Mouse (Mus musculus) urinary bladder, postnatal 36 days (tissue): Measurements from ENCODE around the gene Lrtm2.
"Not testable (repeated sequence)": the region's sequence is repeated elsewhere in the genome, so short reads cannot be mapped to it uniquely, and the experiment has no call there.

Experiments used
- DNase-seq, 2 experiments: peaks; one replicate each; pipeline ENCODE4 v3.0.0; 2022; ENCODE audit warnings: low spot score in 2 of 2, mixed read lengths in 1 of 2

Lrtm2 gene

DNA sequence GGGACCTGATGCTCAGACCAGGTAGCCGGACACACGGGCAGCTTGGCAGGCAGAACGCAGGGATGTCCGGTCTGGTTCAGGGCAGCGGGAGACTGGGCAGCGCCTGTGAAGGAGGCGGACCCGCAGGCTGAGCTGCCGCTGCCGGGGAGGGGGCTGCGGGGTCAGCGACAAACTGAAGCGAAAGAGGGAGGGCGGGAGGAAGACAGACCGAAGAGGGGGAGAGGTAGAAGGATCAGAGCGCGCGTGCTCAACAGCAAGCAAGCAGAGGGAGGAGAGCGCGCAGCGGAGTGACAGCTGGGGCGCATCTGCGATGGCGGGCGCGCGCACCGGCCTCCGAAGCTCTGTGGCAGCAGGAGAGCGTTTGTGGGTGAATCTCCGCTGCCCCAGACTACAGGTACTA is at the start of gene Lrtm2:
Gene Lrtm2, minus strand, starts transcription at position 261 of the 400 bp plus-strand sequence.
- DNase-seq, result no peak

DNA sequence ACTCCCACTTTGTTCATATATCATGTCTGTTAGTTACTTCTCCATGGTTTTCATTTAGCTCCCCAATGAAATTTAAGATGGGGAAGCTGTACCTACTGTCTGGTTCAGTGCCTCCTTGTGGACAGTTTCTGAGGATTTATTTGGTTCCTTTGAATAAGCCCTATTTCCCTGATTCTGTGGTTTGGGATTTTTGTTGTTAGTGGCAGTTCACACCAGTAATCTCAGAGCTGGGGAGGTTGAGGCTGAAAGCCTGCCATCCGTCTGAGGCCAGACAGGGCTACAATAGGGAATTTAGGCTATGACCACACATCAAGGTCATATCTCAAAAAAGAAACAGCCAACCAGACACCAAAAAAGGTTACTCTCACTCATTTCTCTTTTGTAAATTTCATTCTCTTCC is 48.1 kb upstream of the Lrtm2 start:
- DNase-seq, result no peak

DNA sequence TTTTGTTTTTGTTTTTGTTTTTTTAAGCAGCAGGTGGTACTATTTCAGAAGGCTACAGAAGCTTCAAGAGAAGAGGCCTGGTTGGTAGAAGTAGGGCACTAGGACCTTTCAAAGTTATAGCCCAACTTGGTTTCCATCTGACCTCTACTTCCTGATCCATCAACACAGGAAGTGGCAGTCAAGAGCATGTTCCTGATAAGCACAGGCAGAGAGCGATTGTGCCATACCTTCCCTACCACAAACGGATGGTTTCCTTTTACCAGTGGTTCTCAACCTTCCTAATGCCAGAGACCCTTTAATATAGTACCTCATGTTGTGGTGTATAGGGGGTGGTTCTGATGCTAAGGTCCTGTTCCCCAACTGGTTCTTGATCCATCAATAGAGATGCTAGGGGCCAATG is 47.0 kb upstream of the Lrtm2 start:
- no peak for DNase-seq

DNA sequence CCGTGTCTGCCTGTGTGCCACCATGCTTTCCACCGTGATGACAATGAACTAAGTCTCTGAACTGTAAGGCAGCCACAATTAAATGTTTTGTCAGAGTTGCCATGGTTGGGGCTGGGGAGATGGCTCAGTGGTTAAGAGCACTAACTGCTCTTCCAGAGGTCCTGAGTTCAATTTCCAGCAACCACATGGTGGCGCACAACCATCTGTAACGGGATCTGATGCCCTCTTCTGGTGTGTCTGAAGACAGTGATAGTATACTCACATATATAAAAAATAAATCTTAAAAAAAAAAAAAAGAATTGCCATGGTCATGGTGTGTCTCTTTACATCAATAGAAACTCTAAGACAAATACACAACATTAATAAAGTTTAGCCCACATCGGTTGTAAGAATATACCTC is 44.5 kb upstream of the Lrtm2 start:
- DNase-seq, result no peak

DNA sequence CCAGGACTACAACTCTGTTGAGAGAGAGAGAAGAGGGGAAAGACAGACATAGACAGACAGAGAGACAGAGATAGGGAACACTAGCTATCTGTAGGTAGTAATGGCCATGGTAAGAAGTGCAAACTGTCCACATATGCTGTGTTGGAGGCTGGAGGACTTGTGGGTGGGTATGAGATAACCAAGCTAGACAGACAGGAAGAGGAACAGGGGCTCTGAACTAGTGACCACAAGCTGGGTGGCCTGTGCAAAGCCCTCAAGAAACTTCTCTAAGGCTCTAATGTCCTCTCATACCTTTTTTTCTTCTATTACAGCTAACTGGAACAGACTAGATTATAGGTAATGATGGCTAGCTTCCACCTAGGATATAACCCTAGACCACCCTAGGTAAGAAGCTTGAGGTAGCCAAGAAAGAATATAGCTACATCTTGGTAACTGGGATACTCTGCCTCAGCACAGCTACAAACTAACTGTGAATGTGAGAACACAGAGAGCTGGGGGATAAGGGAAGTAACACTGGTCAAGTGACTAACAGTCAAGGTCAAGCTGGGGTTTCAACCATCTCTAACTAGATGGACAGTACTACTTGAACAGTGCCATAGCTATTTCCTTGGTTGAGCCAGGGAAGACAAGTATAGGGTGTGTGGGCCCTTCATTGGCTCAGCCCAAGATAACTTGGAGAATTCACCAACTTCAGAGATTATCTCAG is 42.6 kb upstream of the Lrtm2 start:
- DNase-seq, result no peak

DNA sequence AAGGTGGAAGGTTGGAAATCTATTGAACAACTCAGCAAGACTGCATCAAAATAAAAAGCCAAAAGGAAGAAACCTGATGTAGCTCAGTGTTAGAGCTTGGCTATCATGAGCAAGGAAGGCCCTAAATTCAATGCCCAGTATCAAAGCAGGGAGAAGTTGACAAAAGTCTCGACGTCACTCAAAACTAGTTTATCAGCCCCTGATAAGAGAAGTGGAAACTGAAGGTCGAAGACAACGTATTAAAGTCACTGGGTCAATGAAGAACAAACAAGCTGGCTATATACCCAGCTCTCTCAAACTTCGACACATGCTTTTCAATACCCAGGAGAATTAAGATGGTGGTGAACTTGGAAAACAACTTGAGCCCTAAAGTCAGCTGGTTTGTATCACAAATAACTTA is 41.7 kb upstream of the Lrtm2 start:
- no peak for DNase-seq

DNA sequence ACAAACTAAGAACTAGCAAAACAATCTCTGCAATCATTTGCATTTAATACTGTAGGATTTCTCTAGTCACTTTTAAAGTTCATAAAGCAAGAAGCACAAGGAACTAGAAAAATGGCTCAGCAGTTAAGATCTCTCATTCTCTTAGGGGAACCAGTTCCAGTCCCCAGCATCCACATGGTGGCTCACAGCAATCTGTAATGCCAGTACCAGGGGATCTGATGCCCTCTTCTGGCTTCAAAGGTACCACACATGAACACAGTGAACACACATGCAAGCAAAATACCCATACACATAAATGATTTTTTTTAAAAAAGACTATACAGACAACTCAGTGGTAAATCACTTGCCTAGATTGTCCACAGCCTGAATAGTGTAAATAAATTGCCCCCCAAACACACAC is 41.1 kb upstream of the Lrtm2 start:
- DNase-seq, result no peak

DNA sequence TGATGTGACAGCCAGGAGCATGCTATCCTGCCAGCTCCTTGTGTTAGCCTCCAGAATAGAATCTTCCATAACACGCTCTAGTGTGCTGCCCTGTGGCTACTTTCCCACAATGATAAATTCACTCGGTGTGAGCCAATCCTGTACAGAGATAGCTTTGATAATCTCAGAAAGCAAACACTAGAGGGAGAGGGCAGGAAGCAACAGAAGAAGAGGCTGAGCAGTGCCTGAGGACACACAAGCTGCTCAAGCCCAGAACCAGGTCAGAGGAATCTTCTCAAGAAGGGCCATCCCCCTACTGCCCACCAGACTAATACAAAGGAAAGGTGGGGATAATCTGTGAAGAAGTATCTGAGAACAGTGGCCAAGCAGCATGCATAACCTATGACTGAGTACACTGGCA is 36.8 kb upstream of the Lrtm2 start:
- no peak for DNase-seq

DNA sequence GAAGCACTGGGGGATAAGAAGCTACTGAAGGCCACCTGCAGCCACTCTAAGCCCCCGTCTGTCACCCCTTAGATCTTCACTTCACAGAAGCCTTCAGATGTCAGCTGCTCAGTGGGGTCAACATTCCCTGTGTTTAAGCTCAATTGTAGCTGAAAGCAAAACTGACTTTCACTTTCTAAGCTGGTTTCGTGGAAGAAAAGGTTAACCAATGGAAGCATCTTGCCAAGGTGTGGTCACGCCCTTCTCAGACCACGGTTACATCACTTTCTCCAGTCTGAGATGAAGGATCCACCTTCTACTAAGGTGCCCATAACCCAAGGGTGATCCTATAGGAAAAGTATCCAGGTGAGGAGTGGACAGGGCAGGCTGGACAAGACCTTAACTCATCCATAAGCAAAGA is 36.2 kb upstream of the Lrtm2 start:
- not testable (repeated sequence) for DNase-seq

DNA sequence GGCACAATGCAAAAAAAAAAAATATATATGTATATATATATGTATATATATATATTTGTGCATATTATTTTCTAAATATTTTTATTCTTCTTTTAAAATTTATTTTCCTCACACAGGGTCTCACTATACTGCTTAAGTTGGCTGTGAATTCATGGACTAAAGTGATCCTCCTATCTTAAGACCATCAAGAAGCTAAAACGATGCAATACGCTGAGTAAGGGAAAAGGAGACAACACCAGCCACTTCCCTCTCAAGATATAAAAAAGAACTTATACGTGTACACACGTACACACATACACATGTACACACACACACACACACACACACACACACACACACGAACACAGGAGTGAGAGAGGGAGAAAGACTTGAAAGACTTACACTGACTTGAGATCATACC is 33.0 kb upstream of the Lrtm2 start:
- DNase-seq, result no peak

DNA sequence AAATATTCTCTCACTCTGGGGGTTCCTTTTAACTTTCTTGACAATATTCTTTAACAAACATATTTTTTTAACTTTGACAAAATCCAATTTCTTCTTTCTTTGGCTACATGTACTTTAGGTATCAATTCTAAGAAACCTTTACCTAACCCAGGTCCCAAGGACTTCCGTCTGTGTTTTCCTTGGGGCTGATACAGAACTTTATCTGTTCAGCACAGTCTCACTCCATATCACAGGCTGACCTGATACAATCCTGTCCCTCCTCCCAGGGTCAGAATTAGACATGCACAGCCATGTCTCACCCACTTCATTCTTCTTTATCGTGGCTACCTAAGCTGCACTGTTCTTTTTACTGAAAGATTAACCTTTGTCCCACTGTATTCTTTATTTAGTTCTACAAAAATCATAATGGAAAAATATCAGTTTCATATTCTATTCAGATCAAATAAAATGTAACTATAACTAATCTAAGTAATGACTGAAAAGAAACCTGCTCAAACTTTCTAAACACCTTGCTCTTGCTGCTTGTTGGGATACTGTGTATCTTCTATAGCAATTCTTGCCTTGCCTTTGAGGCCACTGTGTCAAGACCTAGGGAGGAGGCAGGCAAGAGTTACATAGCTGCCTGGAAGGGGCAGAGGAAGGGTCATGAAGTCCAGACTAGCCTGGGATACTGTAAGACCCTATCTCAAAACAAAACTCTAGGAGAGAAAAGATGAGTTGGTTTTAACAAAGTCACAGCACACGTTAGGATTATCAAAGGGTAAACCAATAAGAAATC is 30.5 kb upstream of the Lrtm2 start:
- DNase-seq, result no peak

DNA sequence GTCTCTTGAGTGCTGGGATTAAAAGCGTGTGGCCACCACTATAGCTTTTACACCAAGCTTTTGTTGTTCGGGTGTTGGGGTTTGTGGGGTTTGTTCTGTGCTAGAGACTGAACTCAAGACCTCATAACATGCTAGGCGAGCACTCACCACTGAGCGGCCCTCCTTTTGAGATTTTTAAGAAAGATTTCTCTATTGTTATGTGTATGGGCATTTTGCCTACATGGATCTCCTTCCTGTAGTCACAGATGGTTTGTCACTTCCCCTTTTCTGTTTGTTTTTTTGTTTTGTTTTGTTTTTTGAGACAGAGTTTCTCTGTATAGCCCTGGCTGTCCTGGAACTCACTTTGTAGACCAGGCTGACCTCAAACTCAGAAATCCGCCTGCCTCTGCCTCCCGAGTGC is 29.7 kb upstream of the Lrtm2 start:
- DNase-seq, result not testable (repeated sequence)

DNA sequence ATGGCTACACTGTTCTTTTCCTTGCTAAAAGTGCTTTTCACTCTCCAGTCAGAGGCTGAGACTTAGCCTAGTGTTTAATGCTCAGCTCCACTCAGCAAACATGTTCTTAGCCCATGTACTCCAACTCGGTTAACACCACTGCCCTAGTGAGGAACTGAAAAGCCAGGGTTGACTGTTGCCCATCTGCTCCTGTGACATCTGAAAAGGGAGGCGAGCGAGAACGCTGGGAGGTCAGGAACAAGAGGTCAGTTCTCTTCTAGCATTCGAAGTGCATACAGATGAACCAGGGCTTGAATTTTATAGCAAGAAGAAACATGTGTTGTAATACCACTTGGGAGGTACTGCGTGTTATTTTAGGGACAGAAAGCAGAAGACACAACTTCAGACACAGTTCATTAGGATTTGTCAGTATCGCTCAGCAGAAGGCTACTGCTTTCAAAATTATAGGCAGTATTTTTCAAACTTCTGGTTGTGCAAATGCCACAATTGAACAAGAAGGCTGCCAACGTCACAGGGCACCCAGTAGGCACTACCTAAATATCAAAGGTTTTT is 27.5 kb upstream of the Lrtm2 start:
- no peak for DNase-seq

DNA sequence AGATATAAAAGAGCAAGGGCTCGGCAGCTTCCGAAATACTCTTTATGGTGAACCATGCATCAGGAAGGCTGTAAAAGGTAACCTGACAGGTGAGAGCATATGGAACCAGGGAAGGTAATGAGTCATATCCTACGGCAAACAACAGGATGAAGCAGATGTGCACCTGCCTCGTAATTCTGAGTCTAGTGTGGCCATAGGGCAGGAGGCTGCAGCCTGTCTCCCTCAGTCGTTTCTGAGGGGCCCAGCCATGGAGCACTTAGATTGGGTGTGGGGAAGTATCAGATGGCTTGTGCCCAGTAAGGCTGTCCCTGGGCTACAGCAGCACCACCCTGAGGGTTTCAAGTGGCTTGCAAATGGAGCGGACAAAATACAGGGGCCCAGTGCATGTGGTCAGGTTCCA is 21.9 kb upstream of the Lrtm2 start:
- no peak for DNase-seq

DNA sequence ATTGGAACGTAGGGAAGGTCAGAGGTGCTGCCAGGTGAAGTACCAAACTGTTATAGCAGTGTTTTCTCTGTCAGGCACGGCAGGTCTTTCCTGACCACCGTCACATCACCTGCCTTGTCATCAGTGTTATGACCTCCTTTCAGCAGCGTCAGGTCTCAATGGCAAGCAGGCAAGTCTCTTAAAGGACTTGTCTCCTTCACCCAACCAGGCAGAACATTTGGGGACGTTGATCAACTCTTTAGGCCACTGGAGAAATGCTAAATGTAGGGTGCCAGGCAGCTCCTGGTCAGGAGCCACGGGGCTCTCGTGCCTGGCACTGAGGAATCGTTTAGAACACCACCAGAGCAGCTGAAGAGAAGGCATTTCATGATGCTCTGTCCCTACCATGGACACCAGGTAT is 21.1 kb upstream of the Lrtm2 start:
- DNase-seq, result no peak

DNA sequence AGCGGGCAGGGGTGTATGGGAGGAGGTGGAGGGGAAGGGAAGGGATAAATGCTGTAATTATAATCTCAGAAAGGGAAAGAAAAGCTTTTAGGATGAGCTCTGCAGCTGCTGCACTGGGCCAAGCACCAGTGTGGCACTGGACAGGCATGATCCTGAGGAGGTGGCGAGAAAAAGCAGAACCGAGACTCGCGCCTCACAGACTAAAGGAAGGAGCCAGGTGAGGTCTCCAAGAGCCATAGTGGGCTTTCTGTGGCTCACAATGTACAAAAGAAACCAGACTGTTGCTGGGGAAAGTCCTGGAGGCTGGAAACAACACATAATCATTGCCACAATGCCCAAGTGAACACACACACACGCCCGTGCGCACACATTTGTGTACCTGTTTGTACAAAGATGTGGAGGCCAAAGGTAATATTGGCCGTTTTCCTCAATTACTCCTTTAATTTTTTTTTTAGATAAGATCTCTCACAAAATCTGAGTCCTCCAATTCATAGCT is 20.2 kb upstream of the Lrtm2 start:
- DNase-seq, result no peak

DNA sequence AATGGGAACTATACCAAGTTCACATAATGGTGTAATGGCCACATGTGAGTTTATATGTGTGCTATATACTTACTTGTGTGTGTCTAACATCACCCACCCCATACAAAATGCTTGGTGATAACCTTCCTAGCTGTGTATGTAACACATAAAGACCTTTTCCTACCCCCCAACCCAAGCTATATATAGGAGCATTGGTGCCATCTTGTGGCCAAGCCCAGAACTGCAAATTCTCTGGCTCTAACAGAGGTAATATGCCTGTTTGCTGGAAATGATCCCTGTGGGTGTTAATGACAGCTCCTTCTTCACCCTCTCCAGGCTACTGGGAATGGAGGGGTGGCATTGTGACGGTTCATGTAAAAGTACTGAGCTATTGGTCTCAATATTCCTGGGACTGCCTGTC is 17.7 kb upstream of the Lrtm2 start:
- peak; percentile 68 for DNase-seq

DNA sequence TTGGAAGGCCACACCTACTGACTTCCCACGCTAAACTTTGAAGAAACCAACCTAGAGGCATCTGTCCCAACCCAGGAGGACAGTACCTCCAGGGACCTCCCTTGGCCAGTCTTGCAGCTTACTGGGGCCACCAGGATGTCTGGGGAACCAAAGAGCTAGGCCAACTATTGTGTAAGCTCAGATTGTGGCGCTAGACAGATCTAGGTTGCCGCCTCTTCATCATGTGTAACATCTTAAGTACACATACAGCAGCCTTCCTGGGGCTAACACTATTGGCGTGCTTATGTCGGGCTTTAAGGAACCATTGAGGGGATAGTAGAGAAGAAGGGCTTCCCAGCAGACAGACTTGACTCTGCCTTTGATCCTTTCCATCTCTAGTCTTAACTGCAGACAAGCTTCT is 17.2 kb upstream of the Lrtm2 start:
- no peak for DNase-seq

DNA sequence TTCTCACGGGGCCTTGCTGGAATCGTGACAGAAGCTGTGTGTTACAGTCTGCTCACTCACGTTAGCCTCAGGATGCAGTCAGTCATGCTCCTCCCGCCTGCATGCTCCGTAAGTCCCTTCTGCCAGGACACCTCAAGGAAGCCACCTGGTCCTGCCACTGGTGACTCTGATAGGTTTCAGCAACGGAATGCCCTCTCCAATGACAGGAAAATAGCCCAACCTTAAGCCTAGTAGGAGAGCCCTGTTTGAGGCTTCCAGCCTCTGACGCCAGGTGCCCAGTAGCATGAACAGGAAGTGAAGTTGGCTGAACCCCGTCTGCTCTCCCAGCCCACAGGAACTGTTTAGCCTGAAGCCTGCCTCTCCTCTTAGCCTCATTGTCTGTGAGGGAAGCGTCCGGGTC is 15.7 kb upstream of the Lrtm2 start:
- no peak for DNase-seq

DNA sequence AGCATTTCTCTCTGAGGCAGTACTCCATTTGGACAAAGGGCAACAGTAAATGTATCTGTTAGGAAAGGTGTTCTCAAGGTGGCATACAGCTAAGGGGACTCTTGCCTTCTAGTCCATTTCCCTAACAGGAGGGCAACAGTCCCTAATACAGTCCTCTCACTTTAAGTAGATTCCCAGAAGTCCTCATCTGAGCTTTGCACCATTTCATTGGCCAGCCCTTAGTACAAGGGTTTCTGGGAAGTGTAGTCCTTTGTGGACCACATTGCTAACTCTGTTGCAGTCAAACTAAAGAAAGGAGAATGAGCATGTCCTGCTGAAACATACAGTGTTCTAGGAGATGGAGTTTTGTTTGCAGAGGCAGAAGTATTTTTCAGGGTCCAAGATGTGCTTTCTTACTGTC is 10.8 kb upstream of the Lrtm2 start:
- DNase-seq, result no peak

DNA sequence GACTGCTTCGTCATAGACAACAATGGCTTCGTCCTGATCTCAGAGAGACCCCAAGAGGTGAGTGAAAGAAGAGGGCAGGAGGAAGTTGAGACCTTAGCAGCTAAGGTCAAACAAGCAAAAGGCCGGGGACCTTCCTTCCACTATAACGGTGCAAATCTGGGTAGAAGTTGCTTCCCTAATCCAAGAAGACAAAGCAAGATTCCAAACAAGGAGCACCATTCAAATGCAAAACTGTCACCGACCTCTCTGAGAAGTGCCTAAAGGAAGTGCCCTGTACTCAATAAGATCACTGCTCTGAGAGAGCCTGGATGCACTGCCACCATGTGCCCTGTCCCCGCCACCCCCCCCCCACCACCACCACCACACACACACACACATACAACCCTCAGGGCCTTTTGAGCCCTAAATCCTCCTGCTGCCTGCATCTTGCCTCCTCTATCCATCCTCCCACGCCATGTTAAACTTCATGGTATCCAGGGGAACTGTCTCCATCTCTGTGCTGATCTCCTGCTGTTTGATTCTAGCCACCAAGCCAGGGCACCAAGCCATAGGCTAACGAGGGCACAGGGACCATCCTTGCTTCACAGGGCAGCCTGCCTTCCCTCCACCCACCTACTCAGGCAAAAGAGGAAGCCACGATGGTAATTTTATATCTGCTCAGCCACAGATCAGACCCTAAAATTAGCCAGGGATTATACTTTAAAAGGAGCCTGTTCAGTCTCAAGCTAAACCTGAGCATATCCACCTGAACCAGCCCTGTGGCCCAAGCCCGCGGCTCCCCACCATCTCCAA is 7.8 kb upstream of the Lrtm2 start:
- no peak for DNase-seq

DNA sequence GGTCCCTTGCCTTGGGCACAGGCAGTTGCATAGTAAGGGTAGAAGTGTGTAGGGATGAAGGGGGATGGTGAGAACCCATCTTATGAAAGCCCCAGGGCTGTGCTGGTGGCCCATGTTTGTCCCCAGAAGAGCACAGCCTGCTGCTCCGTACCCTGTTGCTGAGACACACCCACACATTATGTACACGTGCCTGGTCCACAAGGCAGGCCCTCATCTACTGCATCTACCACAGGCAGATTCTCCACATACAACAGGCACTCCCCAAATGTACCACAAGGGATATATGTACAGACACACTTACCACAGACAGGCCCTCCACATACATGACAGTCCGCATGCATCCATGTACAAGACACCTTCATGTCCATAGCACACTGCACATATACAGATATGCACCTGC is 6.7 kb upstream of the Lrtm2 start:
- DNase-seq, result no peak
